Mouse (Mus musculus): ENCODE results near the gene Ube2d3. TPM values are rescaled to one million over a fixed set of nuclear protein-coding genes. Genes with fewer than 3 reads are reported as not detected.
"Not testable (repeated sequence)": the region's sequence is repeated elsewhere in the genome, so short reads cannot be mapped to it uniquely, and the experiment has no call there.

The Ube2d3 gene
- total and polyA plus RNA-seq, 3 experiments = 590 to 1,803 (median 1,178) TPM

GRCm38 (mm10) chr3:135497956-135498355 lies 60.0 kb downstream of the Ube2d3 start:
- H3K79me2 ChIP-seq (replicated peaks; ENCODE audit: control insufficient read depth, extremely low read depth, insufficient read depth, poor library complexity, severe bottlenecking); H3K4me3 ChIP-seq (replicated peaks in 1 of 3; ENCODE audit: low read depth in 2 of 3, low read length in 2 of 3, poor library complexity in 1 of 3); DNase-seq (ENCODE audit: extremely low read depth); H3K4me1 ChIP-seq (ENCODE audit: control insufficient read depth in 1 of 2, insufficient read depth in 2 of 2); H3K27me3 ChIP-seq (replicated peaks); H3K9me3 ChIP-seq (replicated peaks; ENCODE audit: low read length); H3K4me2 ChIP-seq (ENCODE audit: insufficient read depth, low read depth, poor library complexity, severe bottlenecking); dilution Hi-C loops (cut with MboI; ENCODE audit: extremely low pct_ligation_motif_present, extremely low pct_unique_long_range_greater_than_20kb, low sequenced_read_pairs); H3K9ac ChIP-seq (ENCODE audit: insufficient read depth, low read depth); in situ Hi-C loops (cut with MboI; ENCODE audit: low pct_ligation_motif_present, low pct_unique_long_range_greater_than_20kb, low sequenced_read_pairs); H3K27ac ChIP-seq (ENCODE audit: insufficient read depth, low read depth): not testable (repeated sequence)
- peak in 1 of 2 experiments; percentile 32; a peak in 2 of 4 replicates for TF ChIP-seq CTCF (conservative IDR thresholded peaks at IDR 0.05 in 1 of 2, IDR thresholded peaks at IDR 0.05 in 1 of 2; ENCODE audit: low read depth in 2 of 2, low read length in 2 of 2)
- H3K36me3 ChIP-seq (replicated peaks in 1 of 2; ENCODE audit: control insufficient read depth in 1 of 2, insufficient read depth in 1 of 2, low read length in 1 of 2) = peaks cover 0 to 30% of the 10 kb centered on the region in 2 experiments

- dilution Hi-C loops (cut with MboI; ENCODE audit: extremely low pct_ligation_motif_present, extremely low pct_unique_long_range_greater_than_20kb, low sequenced_read_pairs) (no loop called here), in situ Hi-C loops (cut with MboI; ENCODE audit: low pct_ligation_motif_present, low pct_unique_long_range_greater_than_20kb, low sequenced_read_pairs) (no loop called here)
- H3K4me3 ChIP-seq (replicated peaks in 1 of 3; ENCODE audit: low read depth in 2 of 3, low read length in 2 of 3, poor library complexity in 1 of 3) = no peak overlapping the region
- no peak for DNase-seq (ENCODE audit: extremely low read depth)
- no peak overlapping the region for H3K27ac ChIP-seq (ENCODE audit: insufficient read depth, low read depth)
- no peak overlapping the region for H3K9ac ChIP-seq (ENCODE audit: insufficient read depth, low read depth)
- no peak overlapping the region for H3K4me2 ChIP-seq (ENCODE audit: insufficient read depth, low read depth, poor library complexity, severe bottlenecking)
- peaks cover 0 to 36% of the 10 kb centered on the region in 2 experiments for H3K36me3 ChIP-seq (replicated peaks in 1 of 2; ENCODE audit: control insufficient read depth in 1 of 2, insufficient read depth in 1 of 2, low read length in 1 of 2)
- H3K79me2 ChIP-seq (replicated peaks; ENCODE audit: control insufficient read depth, extremely low read depth, insufficient read depth, poor library complexity, severe bottlenecking) = no peaks in the 10 kb centered on the region
- H3K9me3 ChIP-seq (replicated peaks; ENCODE audit: low read length) = peaks cover 6% of the 10 kb centered on the region
- no peaks in the 10 kb centered on the region for H3K4me1 ChIP-seq (ENCODE audit: control insufficient read depth in 1 of 2, insufficient read depth in 2 of 2)
- H3K27me3 ChIP-seq (replicated peaks) = no peaks in the 10 kb centered on the region
- TF ChIP-seq MAFK (IDR thresholded peaks at IDR 0.05; ENCODE audit: insufficient replicate concordance, low read length) (no peak), TCF12 (IDR thresholded peaks at IDR 0.05; ENCODE audit: low read depth, low read length) (no peak), JUN (IDR thresholded peaks at IDR 0.05; ENCODE audit: insufficient read depth, low read depth, low read length) (no peak), ELF1 (IDR thresholded peaks at IDR 0.05; ENCODE audit: low read depth, low read length) (no peak), JUND (conservative IDR thresholded peaks at IDR 0.05; ENCODE audit: low read depth, low read length) (no peak), TBP (conservative IDR thresholded peaks at IDR 0.05; ENCODE audit: low read depth, low read length) (no peak), KAT2A (IDR thresholded peaks at IDR 0.05; ENCODE audit: insufficient replicate concordance, low read length) (no peak), POLR2A (IDR thresholded peaks at IDR 0.05; ENCODE audit: low read depth, low read length) (no peak), UBTF (IDR thresholded peaks at IDR 0.05; ENCODE audit: low read depth, low read length) (no peak), GABPA (IDR thresholded peaks at IDR 0.05; ENCODE audit: insufficient replicate concordance, low read depth, low read length) (no peak), SIN3A (IDR thresholded peaks at IDR 0.05; ENCODE audit: low read length) (no peak), MXI1 (IDR thresholded peaks at IDR 0.05; ENCODE audit: low read depth, low read length) (no peak), ETS1 (conservative IDR thresholded peaks at IDR 0.05; ENCODE audit: low read depth, low read length) (no peak), NELFE (IDR thresholded peaks at IDR 0.05; ENCODE audit: low read depth, low read length) (no peak), ZC3H11A (IDR thresholded peaks at IDR 0.05; ENCODE audit: low read depth, low read length) (no peak), MEF2A (IDR thresholded peaks at IDR 0.05; ENCODE audit: borderline replicate concordance, low read depth, low read length) (no peak), CHD1 (IDR thresholded peaks at IDR 0.05; ENCODE audit: low read depth, low read length) (no peak), MAX (IDR thresholded peaks at IDR 0.05; ENCODE audit: low read length) (no peak)
Observed at GRCm38 (mm10) chr3:135498891-135499290, 60.9 kb downstream of the Ube2d3 start.
